Mouse (Mus musculus): ENCODE data around the gene Car11. TPM values are rescaled to one million over a fixed set of nuclear protein-coding genes. Genes with fewer than 3 reads are reported as not detected.
A peak's percentile ranks its signal among the peaks of the same experiment; 100 is the strongest.

The Car11 gene
- polyA plus RNA-seq, 2 experiments from 2014 or later: 1.2 to 1.3 TPM

GRCm38 (mm10) chr7:45692364-45692763, 7.3 kb upstream of the Car11 start:
- no peak for ATAC-seq

GRCm38 (mm10) chr7:45693921-45694591, 5.6 kb upstream of the Car11 start, which contains the start of gene Sec1:
Gene Sec1 (minus strand): TSS chr7:45694402.
- ATAC-seq: no peak

- ATAC-seq: peak; percentile 37
These were observed 4.5 kb upstream of the Car11 start for GRCm38 (mm10) chr7:45695098-45695497.

- ATAC-seq: no peak
These were observed 1.7 kb upstream of the Car11 start for GRCm38 (mm10) chr7:45697894-45698293.

GRCm38 (mm10) chr7:45700301-45701015, 815 bp downstream of the Car11 start:
- peak; percentile 25 for ATAC-seq

GRCm38 (mm10) chr7:45701072-45701471, 1.4 kb downstream of the Car11 start:
- ATAC-seq: no peak

GRCm38 (mm10) chr7:45701607-45702006, 2.0 kb downstream of the Car11 start:
- ATAC-seq: no peak

GRCm38 (mm10) chr7:45702316-45702715, 2.7 kb downstream of the Car11 start:
- ATAC-seq: no peak

- ATAC-seq: no peak
These were observed 3.3 kb downstream of the Car11 start for GRCm38 (mm10) chr7:45702809-45703520.

- ATAC-seq: no peak
These were observed 3.9 kb downstream of the Car11 start for GRCm38 (mm10) chr7:45703521-45704033.

- peak; percentile 1 for ATAC-seq
These were observed 4.5 kb downstream of the Car11 start for GRCm38 (mm10) chr7:45704046-45704559.

- ATAC-seq: peak; percentile 80
These were observed 5.2 kb downstream of the Car11 start, which contains the start of gene Dbp for GRCm38 (mm10) chr7:45704730-45705442. Gene Dbp (plus strand): TSS chr7:45705088.

GRCm38 (mm10) chr7:45705443-45705864, 5.8 kb downstream of the Car11 start:
- ATAC-seq: no peak

GRCm38 (mm10) chr7:45705873-45706281, 6.2 kb downstream of the Car11 start:
- ATAC-seq: no peak

- peak; percentile 10 for ATAC-seq
These were observed 7.1 kb downstream of the Car11 start for GRCm38 (mm10) chr7:45706721-45707241.

GRCm38 (mm10) chr7:45707375-45707967, 7.8 kb downstream of the Car11 start:
- ATAC-seq: peak; percentile 24

GRCm38 (mm10) chr7:45708221-45708761, 8.6 kb downstream of the Car11 start:
- no peak for ATAC-seq

- no peak for ATAC-seq
These were observed 9.4 kb downstream of the Car11 start for GRCm38 (mm10) chr7:45709036-45709435.

GRCm38 (mm10) chr7:45709677-45710355, 10.2 kb downstream of the Car11 start:
- ATAC-seq: no peak

- ATAC-seq: no peak
These were observed 11.0 kb downstream of the Car11 start for GRCm38 (mm10) chr7:45710477-45711191.

Data from CD4-positive, CD25-positive, alpha-beta regulatory T cell, adult 4 months (primary cell).